Mouse (Mus musculus): ENCODE data around the gene Syngr1.

Syngr1 gene

GRCm38 (mm10) chr15:80148565-80148964 lies 57.4 kb downstream of the Syngr1 start:
- DNase-seq: peak in 1 of 2 experiments; percentile 43

GRCm38 (mm10) chr15:80149517-80149916 lies 58.4 kb downstream of the Syngr1 start:
- no peak for DNase-seq

GRCm38 (mm10) chr15:80152663-80153062 lies 61.5 kb downstream of the Syngr1 start:
- DNase-seq: no peak

- DNase-seq: no peak
Measured at GRCm38 (mm10) chr15:80153757-80154156, 62.6 kb downstream of the Syngr1 start.

- no peak for DNase-seq
Measured at GRCm38 (mm10) chr15:80155707-80156106, 64.6 kb downstream of the Syngr1 start.

- DNase-seq: peak; percentile 45 to 65
Measured at GRCm38 (mm10) chr15:80157197-80157943, 66.2 kb downstream of the Syngr1 start.

GRCm38 (mm10) chr15:80158001-80158706 lies 67.0 kb downstream of the Syngr1 start:
- peak in 1 of 2 experiments; percentile 35 for DNase-seq

GRCm38 (mm10) chr15:80158707-80159090 lies 67.6 kb downstream of the Syngr1 start:
- no peak for DNase-seq

GRCm38 (mm10) chr15:80159286-80159901 lies 68.3 kb downstream of the Syngr1 start:
- DNase-seq: no peak

- no peak for DNase-seq
Measured at GRCm38 (mm10) chr15:80160223-80160622, 69.1 kb downstream of the Syngr1 start.

- peak; percentile 49 to 62 for DNase-seq
Measured at GRCm38 (mm10) chr15:80160726-80161125, 69.6 kb downstream of the Syngr1 start.

GRCm38 (mm10) chr15:80161199-80161598 lies 70.1 kb downstream of the Syngr1 start:
- DNase-seq: peak; percentile 40 to 54

GRCm38 (mm10) chr15:80162401-80162964 lies 71.3 kb downstream of the Syngr1 start:
- DNase-seq: peak in 1 of 2 experiments; percentile 52

GRCm38 (mm10) chr15:80163274-80163673 lies 72.1 kb downstream of the Syngr1 start:
- DNase-seq: peak; percentile 99

- no peak for DNase-seq
Measured at GRCm38 (mm10) chr15:80163716-80164115, 72.6 kb downstream of the Syngr1 start.

- peak; percentile 80 to 84 for DNase-seq
Measured at GRCm38 (mm10) chr15:80165396-80165795, 74.3 kb downstream of the Syngr1 start.
